Mouse (Mus musculus) lung, embryonic 16.5 days (tissue): ENCODE results near the gene Tmem121b. TPM values are rescaled to one million over a fixed set of nuclear protein-coding genes. Genes with fewer than 3 reads are reported as not detected.

Experiments
- ATAC-seq: fragments of 200-750 bp; cut with Nextera tagmentation; 2 replicates; pipeline ENCODE4 v1.8.0; 2017; ENCODE audit warnings: low read depth, mild to moderate bottlenecking, moderate library complexity
- H3K27ac ChIP-seq: fragments of 300-500 bp; sonication (generic); 2 replicates; pipeline ENCODE4 v1.5.1; 2014; ENCODE audit warnings: mild to moderate bottlenecking, control low read depth, low read length
- H3K27me3 ChIP-seq: fragments of 300-500 bp; sonication (generic); 2 replicates; pipeline ENCODE4 v1.6.1; 2014; ENCODE audit warnings: low read depth, low read length, mixed read lengths; ENCODE audit not compliant: control insufficient read depth, insufficient read depth
- H3K36me3 ChIP-seq: fragments of 300-500 bp; sonication (generic); 2 replicates; pipeline ENCODE4 v1.6.1; 2014; ENCODE audit warnings: low read length; ENCODE audit not compliant: control insufficient read depth, insufficient read depth
- H3K4me1 ChIP-seq: fragments of 300-500 bp; sonication (generic); replicated peaks from 2 replicates; pipeline ENCODE4 v1.6.1; 2014; ENCODE audit warnings: low read length, mixed read lengths; ENCODE audit not compliant: control insufficient read depth, insufficient read depth
- H3K4me2 ChIP-seq: fragments of 300-500 bp; sonication (generic); 2 replicates; pipeline ENCODE4 v1.6.1; 2014; ENCODE audit warnings: low read depth, low read length, control low read depth
- H3K4me3 ChIP-seq: fragments of 300-500 bp; sonication (generic); 2 replicates; pipeline ENCODE4 v1.5.1; 2014; ENCODE audit warnings: mild to moderate bottlenecking, low read length, control low read depth
- H3K9ac ChIP-seq: fragments of 300-500 bp; sonication (generic); 2 replicates; pipeline ENCODE4 v1.6.1; 2014; ENCODE audit warnings: low read length, control low read depth
- H3K9me3 ChIP-seq: fragments of 300-500 bp; sonication (generic); 2 replicates; pipeline ENCODE4 v1.6.1; 2016; ENCODE audit warnings: low read length; ENCODE audit not compliant: control insufficient read depth
- WGBS: fragments of 180-500 bp; shearing (Covaris S2); extraction: QIAGEN DNeasy Blood & Tissue Kit; methylation state at CpG from one replicate; pipeline ENCODE4 v1.1.7; 2014; 5-methylcytosine and 5-hydroxymethylcytosine counted together
- polyA plus RNA-seq: library from polyadenylated mRNA; unstranded; fragments of >200 nt; fragmentation: Nextera tagmentation; extraction: Ambion mirVana; gene quantifications from 2 replicates; pipeline ENCODE4 v1.2.1, GENCODE M21; 2015

Gene Tmem121b
- polyA plus RNA-seq = 0.10 and 0.14 TPM in 2 replicates

- Histone ChIP-seq H3K4me3 (peak within 1 kb of the TSS; percentile 67), H3K4me1 (peaks cover 16% of the 10 kb centered on the region), H3K9me3 (no peaks in the 10 kb centered on the region), H3K36me3 (no peaks in the 10 kb centered on the region), H3K27ac (no peak within 1 kb of the TSS), H3K4me2 (peak within 1 kb of the TSS; percentile 99), H3K27me3 (peaks cover 21% of the 10 kb centered on the region), H3K9ac (peak within 1 kb of the TSS; percentile 51)
- peak; percentile 68 for ATAC-seq
- WGBS = under 1% methylated on average over 48 of the region's 84 CpGs
These were observed at the start of gene Tmem121b for GRCm38 (mm10) chr6:120493374-120494181. Gene Tmem121b (minus strand): TSS chr6:120493807.

- no peak overlapping the region for H3K4me2 ChIP-seq
- no peak overlapping the region for H3K9ac ChIP-seq
- 4% methylated on average over 1 of the region's 1 CpGs for WGBS
- ATAC-seq = no peak
- no peaks in the 10 kb centered on the region for H3K9me3 ChIP-seq
- H3K4me3 ChIP-seq = no peak overlapping the region
- H3K27ac ChIP-seq = no peak overlapping the region
- peaks cover 5% of the 10 kb centered on the region for H3K4me1 ChIP-seq
- H3K27me3 ChIP-seq = no peaks in the 10 kb centered on the region
- no peaks in the 10 kb centered on the region for H3K36me3 ChIP-seq
These were observed 48.5 kb upstream of the Tmem121b start for GRCm38 (mm10) chr6:120542061-120542460.

GRCm38 (mm10) chr6:120541386-120541785, 47.8 kb upstream of the Tmem121b start:
- ATAC-seq = no peak
- WGBS = 31% methylated on average over 2 of the region's 2 CpGs
- Histone ChIP-seq H3K9ac (no peak overlapping the region), H3K4me2 (no peak overlapping the region), H3K27me3 (no peaks in the 10 kb centered on the region), H3K4me3 (no peak overlapping the region), H3K36me3 (no peaks in the 10 kb centered on the region), H3K27ac (no peak overlapping the region), H3K9me3 (no peaks in the 10 kb centered on the region), H3K4me1 (peaks cover 5% of the 10 kb centered on the region)

GRCm38 (mm10) chr6:120539781-120540231, 46.2 kb upstream of the Tmem121b start:
- Histone ChIP-seq H3K27me3 (no peaks in the 10 kb centered on the region), H3K4me3 (no peak overlapping the region), H3K9ac (no peak overlapping the region; the same call in 1 of the 2 replicates), H3K27ac (no peak overlapping the region; the same call in 1 of the 2 replicates), H3K4me1 (peaks cover 5% of the 10 kb centered on the region), H3K9me3 (no peaks in the 10 kb centered on the region), H3K4me2 (no peak overlapping the region; the same call in 1 of the 2 replicates), H3K36me3 (no peaks in the 10 kb centered on the region)
- 0 out of 2 replicates have a peak, but pooled peaks have one; percentile 22 for ATAC-seq
- 54% methylated on average over 10 of the region's 10 CpGs for WGBS

GRCm38 (mm10) chr6:120539132-120539759, 45.6 kb upstream of the Tmem121b start:
- H3K27ac ChIP-seq = no peak overlapping the region; the same call in 1 of the 2 replicates
- WGBS = 8% methylated on average over 16 of the region's 16 CpGs

GRCm38 (mm10) chr6:120536337-120536736, 42.7 kb upstream of the Tmem121b start:
- Histone ChIP-seq H3K36me3 (no peaks in the 10 kb centered on the region), H3K9ac (no peak overlapping the region), H3K4me2 (no peak overlapping the region), H3K27ac (no peak overlapping the region), H3K4me1 (peaks cover 5% of the 10 kb centered on the region), H3K9me3 (no peaks in the 10 kb centered on the region), H3K27me3 (no peaks in the 10 kb centered on the region), H3K4me3 (no peak overlapping the region)
- WGBS = 87% methylated on average over 2 of the region's 2 CpGs
- no peak for ATAC-seq

More at GRCm38 (mm10) chr6:120539132-120539759, 45.6 kb upstream of the Tmem121b start:
- Histone ChIP-seq H3K4me2 (peak overlapping the region; percentile 66), H3K9ac (peak overlapping the region; percentile 59), H3K9me3 (no peaks in the 10 kb centered on the region), H3K4me1 (peaks cover 5% of the 10 kb centered on the region), H3K27me3 (no peaks in the 10 kb centered on the region), H3K4me3 (peak overlapping the region; percentile 40), H3K36me3 (no peaks in the 10 kb centered on the region)
- peak; percentile 92 for ATAC-seq

- 68% methylated on average over 1 of the region's 1 CpGs for WGBS
- H3K27me3 ChIP-seq = no peaks in the 10 kb centered on the region
- no peak overlapping the region for H3K4me2 ChIP-seq
- no peak overlapping the region for H3K27ac ChIP-seq
- H3K4me3 ChIP-seq = no peak overlapping the region
- H3K36me3 ChIP-seq = no peaks in the 10 kb centered on the region
- no peak overlapping the region for H3K9ac ChIP-seq
- no peak for ATAC-seq
- H3K9me3 ChIP-seq = no peaks in the 10 kb centered on the region
- H3K4me1 ChIP-seq = peaks cover 10% of the 10 kb centered on the region
These were observed 39.0 kb upstream of the Tmem121b start for GRCm38 (mm10) chr6:120532594-120532993.

GRCm38 (mm10) chr6:120531020-120531965, 37.7 kb upstream of the Tmem121b start, which contains the start of gene Hdhd5:
Gene Hdhd5 (minus strand): TSS chr6:120531319.
- peak within 1 kb of the TSS; percentile 88 for H3K9ac ChIP-seq
- peak; percentile 99 for ATAC-seq
- no peaks in the 10 kb centered on the region for H3K36me3 ChIP-seq
- no peaks in the 10 kb centered on the region for H3K27me3 ChIP-seq
- peaks cover 10% of the 10 kb centered on the region for H3K4me1 ChIP-seq
- H3K4me2 ChIP-seq = peak within 1 kb of the TSS; percentile 73
- H3K27ac ChIP-seq = 0 out of 2 replicates have a peak within 1 kb of the TSS, but pooled peaks have one; percentile 27
- H3K9me3 ChIP-seq = no peaks in the 10 kb centered on the region
- 0% methylated on average over 75 of the region's 75 CpGs for WGBS
- peak within 1 kb of the TSS; percentile 91 for H3K4me3 ChIP-seq
